Mouse (Mus musculus) liver, postnatal 0 days (tissue): ENCODE data around the gene Cdc14a.

Experiments used
- CTCF ChIP-seq: sonication (generic); IDR thresholded peaks from 2 replicates; pipeline ENCODE4 v1.5.1; 2016; ENCODE audit warnings: antibody characterized with exemption, low read depth
- EP300 ChIP-seq: IDR thresholded peaks from 2 replicates; pipeline ENCODE4 v1.6.1; 2016; ENCODE audit warnings: antibody characterized with exemption, low read depth, mild to moderate bottlenecking

GRCm38 (mm10) chr3:116399349-116400090 lies 24.3 kb downstream of the Cdc14a start:
- TF ChIP-seq CTCF: no peak
- TF ChIP-seq EP300: no peak
